Mouse (Mus musculus): ENCODE measurements around the gene Zfp704.

GRCm38 (mm10) chr3:9530097-9530780 is 79.6 kb downstream of the Zfp704 start:
- TF ChIP-seq CTCF (IDR thresholded peaks at IDR 0.05; ENCODE audit: extremely low read depth, insufficient read depth, low read length) (no peak), POLR2A (IDR thresholded peaks at IDR 0.05; ENCODE audit: extremely low read depth, insufficient read depth, low read length) (no peak)

All from cortical plate, adult 2 months (tissue).